Mouse (Mus musculus) R1 (cell line): ENCODE data around the gene Ntm.

Experiments used
- DNase-seq: peaks from one replicate; pipeline ENCODE4 v3.0.0-alpha.2; 2018; ENCODE audit warnings: low read depth, low spot score

Gene Ntm

GRCm38 (mm10) chr9:29759940-29760339 is 203.0 kb downstream of the Ntm start:
- DNase-seq: no peak

- DNase-seq: no peak
Measured at GRCm38 (mm10) chr9:29759060-29759459, 203.9 kb downstream of the Ntm start.

- DNase-seq: no peak
Measured at GRCm38 (mm10) chr9:29754374-29754773, 208.6 kb downstream of the Ntm start.

- DNase-seq: peak; percentile 38
Measured at GRCm38 (mm10) chr9:29751396-29751795, 211.5 kb downstream of the Ntm start.

- DNase-seq: no peak
Measured at GRCm38 (mm10) chr9:29750371-29751014, 212.4 kb downstream of the Ntm start.

- DNase-seq: no peak
Measured at GRCm38 (mm10) chr9:29748070-29748469, 214.9 kb downstream of the Ntm start.

- DNase-seq: no peak
Measured at GRCm38 (mm10) chr9:29738835-29739526, 224.0 kb downstream of the Ntm start.

GRCm38 (mm10) chr9:29736031-29736430 is 226.9 kb downstream of the Ntm start:
- no peak for DNase-seq

GRCm38 (mm10) chr9:29732895-29733294 is 230.0 kb downstream of the Ntm start:
- no peak for DNase-seq

- DNase-seq: no peak
Measured at GRCm38 (mm10) chr9:29731672-29732071, 231.3 kb downstream of the Ntm start.

GRCm38 (mm10) chr9:29727540-29728432 is 235.2 kb downstream of the Ntm start:
- no peak for DNase-seq

GRCm38 (mm10) chr9:29721461-29721860 is 241.5 kb downstream of the Ntm start:
- no peak for DNase-seq

- DNase-seq: no peak
Measured at GRCm38 (mm10) chr9:29716795-29717194, 246.1 kb downstream of the Ntm start.

- DNase-seq: no peak
Measured at GRCm38 (mm10) chr9:29698276-29698675, 264.7 kb downstream of the Ntm start.

- DNase-seq: peak; percentile 8
Measured at GRCm38 (mm10) chr9:29694151-29694550, 268.8 kb downstream of the Ntm start.

GRCm38 (mm10) chr9:29691186-29691855 is 271.6 kb downstream of the Ntm start:
- DNase-seq: no peak

- DNase-seq: no peak
Measured at GRCm38 (mm10) chr9:29682224-29682623, 280.7 kb downstream of the Ntm start.

- peak; percentile 6 for DNase-seq
Measured at GRCm38 (mm10) chr9:29680677-29681076, 282.3 kb downstream of the Ntm start.

GRCm38 (mm10) chr9:29673911-29674310 is 289.0 kb downstream of the Ntm start:
- no peak for DNase-seq

- DNase-seq: no peak
Measured at GRCm38 (mm10) chr9:29671861-29672260, 291.1 kb downstream of the Ntm start.

- no peak for DNase-seq
Measured at GRCm38 (mm10) chr9:29663286-29663685, 299.7 kb downstream of the Ntm start.
